Mouse (Mus musculus): ENCODE measurements around the gene Sv2a. TPM values are rescaled to one million over a fixed set of nuclear protein-coding genes. Genes with fewer than 3 reads are reported as not detected.
"Not testable (repeated sequence)": the region's sequence is repeated elsewhere in the genome, so short reads cannot be mapped to it uniquely, and the experiment has no call there.

The Sv2a gene
- polyA plus RNA-seq, 1 experiment from 2014 or later: 12.9 TPM

- H3K9ac ChIP-seq: peak overlapping the region; percentile 85; the same call in 1 of the 2 replicates
- H3K27ac ChIP-seq: peak overlapping the region; percentile 90
- H3K27me3 ChIP-seq: no peaks in the 10 kb centered on the region
- ATAC-seq (replicated peaks; ENCODE audit: insufficient number of reproducible peaks, insufficient read depth, low FRiP score, low read depth): no peak
- 5% methylated on average over 6 of the region's 6 CpGs for whole genome bisulfite sequencing
- peaks cover 15% of the 10 kb centered on the region for H3K36me3 ChIP-seq
- H3K4me3 ChIP-seq: peak overlapping the region; percentile 75
- H3K4me1 ChIP-seq (replicated peaks): peaks cover 16% of the 10 kb centered on the region
- H3K4me2 ChIP-seq: peak overlapping the region; percentile 99
- H3K9me3 ChIP-seq (replicated peaks): no peaks in the 10 kb centered on the region; the same call in 1 of the 2 replicates
Observed at GRCm38 (mm10) chr3:96198181-96198580, 17.2 kb downstream of the Sv2a start.

GRCm38 (mm10) chr3:96198601-96199251, 17.8 kb downstream of the Sv2a start:
- Histone ChIP-seq H3K4me2 (peak overlapping the region; percentile 99; the same call in 1 of the 2 replicates), H3K36me3 (peaks cover 15% of the 10 kb centered on the region), H3K4me1 (replicated peaks) (peaks cover 16% of the 10 kb centered on the region)
- 28% methylated on average over 8 of the region's 8 CpGs for WGBS
- not testable (repeated sequence) for H3K9ac ChIP-seq; H3K4me3 ChIP-seq; ATAC-seq (replicated peaks; ENCODE audit: insufficient number of reproducible peaks, insufficient read depth, low FRiP score, low read depth); H3K27ac ChIP-seq; H3K9me3 ChIP-seq (replicated peaks); H3K27me3 ChIP-seq

- no peak overlapping the region for H3K27ac ChIP-seq
- peaks cover 9% of the 10 kb centered on the region; the same call in 1 of the 2 replicates for H3K36me3 ChIP-seq
- no peak for ATAC-seq (replicated peaks; ENCODE audit: insufficient number of reproducible peaks, insufficient read depth, low FRiP score, low read depth)
- no peak overlapping the region for H3K9ac ChIP-seq
- H3K4me1 ChIP-seq (replicated peaks): peaks cover 16% of the 10 kb centered on the region
- no peaks in the 10 kb centered on the region; the same call in 1 of the 2 replicates for H3K9me3 ChIP-seq (replicated peaks)
- no peaks in the 10 kb centered on the region for H3K27me3 ChIP-seq
- no peak overlapping the region for H3K4me3 ChIP-seq
- no peak overlapping the region for H3K4me2 ChIP-seq
- WGBS: 42% methylated on average over 2 of the region's 2 CpGs
Observed at GRCm38 (mm10) chr3:96199731-96200130, 18.8 kb downstream of the Sv2a start.

- no peaks in the 10 kb centered on the region for H3K27me3 ChIP-seq
- no peaks in the 10 kb centered on the region for H3K9me3 ChIP-seq (replicated peaks)
- 76% methylated on average over 3 of the region's 3 CpGs for WGBS
- no peaks in the 10 kb centered on the region for H3K4me1 ChIP-seq (replicated peaks)
- ATAC-seq (replicated peaks; ENCODE audit: insufficient number of reproducible peaks, insufficient read depth, low FRiP score, low read depth): no peak
- no peak overlapping the region for H3K4me3 ChIP-seq
- H3K27ac ChIP-seq: no peak overlapping the region
- H3K36me3 ChIP-seq: no peaks in the 10 kb centered on the region
- H3K9ac ChIP-seq: no peak overlapping the region
- no peak overlapping the region for H3K4me2 ChIP-seq
Observed at GRCm38 (mm10) chr3:96207819-96208218, 26.9 kb downstream of the Sv2a start.

GRCm38 (mm10) chr3:96209242-96209641, 28.3 kb downstream of the Sv2a start:
- H3K4me2 ChIP-seq: no peak overlapping the region
- no peak overlapping the region for H3K4me3 ChIP-seq
- H3K9ac ChIP-seq: no peak overlapping the region
- no peak overlapping the region for H3K27ac ChIP-seq
- WGBS: 23% methylated on average over 15 of the region's 15 CpGs
- no peaks in the 10 kb centered on the region for H3K4me1 ChIP-seq (replicated peaks)
- H3K36me3 ChIP-seq: no peaks in the 10 kb centered on the region
- no peaks in the 10 kb centered on the region for H3K9me3 ChIP-seq (replicated peaks)
- 0 out of 2 replicates have a peak, but pooled peaks cover 3% of the 10 kb centered on the region for H3K27me3 ChIP-seq
- no peak for ATAC-seq (replicated peaks; ENCODE audit: insufficient number of reproducible peaks, insufficient read depth, low FRiP score, low read depth)

- H3K27me3 ChIP-seq: no peaks in the 10 kb centered on the region
- no peak for ATAC-seq (replicated peaks; ENCODE audit: insufficient number of reproducible peaks, insufficient read depth, low FRiP score, low read depth)
- no peaks in the 10 kb centered on the region for H3K36me3 ChIP-seq
- WGBS: under 1% methylated on average over 12 of the region's 12 CpGs
- H3K4me2 ChIP-seq: peak overlapping the region; percentile 83
- peaks cover 33% of the 10 kb centered on the region for H3K4me1 ChIP-seq (replicated peaks)
- peak overlapping the region; percentile 64 for H3K9ac ChIP-seq
- peak overlapping the region; percentile 68 for H3K4me3 ChIP-seq
- no peaks in the 10 kb centered on the region for H3K9me3 ChIP-seq (replicated peaks)
- H3K27ac ChIP-seq: peak overlapping the region; percentile 99
Observed at GRCm38 (mm10) chr3:96219191-96219641, 38.3 kb downstream of the Sv2a start.

- H3K9me3 ChIP-seq (replicated peaks): no peaks in the 10 kb centered on the region
- peak within 1 kb of the TSS; percentile 79 for H3K9ac ChIP-seq
- H3K27ac ChIP-seq: peak within 1 kb of the TSS; percentile 99
- ATAC-seq (replicated peaks; ENCODE audit: insufficient number of reproducible peaks, insufficient read depth, low FRiP score, low read depth): peak; percentile 75
- peak within 1 kb of the TSS; percentile 83 for H3K4me2 ChIP-seq
- 0% methylated on average over 37 of the region's 37 CpGs for WGBS
- H3K4me1 ChIP-seq (replicated peaks): peaks cover 33% of the 10 kb centered on the region
- H3K4me3 ChIP-seq: peak within 1 kb of the TSS; percentile 68
- H3K27me3 ChIP-seq: no peaks in the 10 kb centered on the region
- H3K36me3 ChIP-seq: no peaks in the 10 kb centered on the region
Observed at GRCm38 (mm10) chr3:96219661-96220130, 38.7 kb downstream of the Sv2a start, which contains the start of the genes Bola1 and Hist2h2ab. Gene Bola1 (minus strand): TSS chr3:96219709. Gene Hist2h2ab (plus strand): TSS chr3:96219865.

- H3K27me3 ChIP-seq; H3K9me3 ChIP-seq (replicated peaks); ATAC-seq (replicated peaks; ENCODE audit: insufficient number of reproducible peaks, insufficient read depth, low FRiP score, low read depth); H3K36me3 ChIP-seq: not testable (repeated sequence)
- H3K27ac ChIP-seq: peak overlapping the region; percentile 99
- H3K9ac ChIP-seq: peak overlapping the region; percentile 79
- peak overlapping the region; percentile 83 for H3K4me2 ChIP-seq
- peaks cover 35% of the 10 kb centered on the region for H3K4me1 ChIP-seq (replicated peaks)
- WGBS: 0% methylated on average over 40 of the region's 47 CpGs
- peak overlapping the region; percentile 68 for H3K4me3 ChIP-seq
Observed at GRCm38 (mm10) chr3:96220131-96220764, 39.3 kb downstream of the Sv2a start.

GRCm38 (mm10) chr3:96220765-96221639, 40.1 kb downstream of the Sv2a start, which contains the start of the genes Hist2h2ac and Hist2h2be:
Gene Hist2h2ac (minus strand): TSS chr3:96220880.
Gene Hist2h2be (plus strand): TSS chr3:96221119.
- ATAC-seq (replicated peaks; ENCODE audit: insufficient number of reproducible peaks, insufficient read depth, low FRiP score, low read depth): peak; percentile 91
- peak within 1 kb of the TSS; percentile 83 for H3K4me2 ChIP-seq
- peak within 1 kb of the TSS; percentile 79 for H3K9ac ChIP-seq
- peaks cover 35% of the 10 kb centered on the region for H3K4me1 ChIP-seq (replicated peaks)
- peak within 1 kb of the TSS; percentile 99 for H3K27ac ChIP-seq
- peak within 1 kb of the TSS; percentile 68 for H3K4me3 ChIP-seq
- WGBS: under 1% methylated on average over 43 of the region's 43 CpGs
- H3K36me3 ChIP-seq: no peaks in the 10 kb centered on the region
- H3K9me3 ChIP-seq (replicated peaks): no peaks in the 10 kb centered on the region
- H3K27me3 ChIP-seq: no peaks in the 10 kb centered on the region

GRCm38 (mm10) chr3:96221640-96222038, 40.7 kb downstream of the Sv2a start:
- H3K4me2 ChIP-seq: peak overlapping the region; percentile 83
- H3K4me1 ChIP-seq (replicated peaks): peaks cover 35% of the 10 kb centered on the region
- 29% methylated on average over 9 of the region's 9 CpGs for WGBS
- peak overlapping the region; percentile 68 for H3K4me3 ChIP-seq
- peak overlapping the region; percentile 79 for H3K9ac ChIP-seq
- no peak for ATAC-seq (replicated peaks; ENCODE audit: insufficient number of reproducible peaks, insufficient read depth, low FRiP score, low read depth)
- H3K36me3 ChIP-seq: no peaks in the 10 kb centered on the region
- peak overlapping the region; percentile 99 for H3K27ac ChIP-seq
- no peaks in the 10 kb centered on the region for H3K27me3 ChIP-seq
- no peaks in the 10 kb centered on the region for H3K9me3 ChIP-seq (replicated peaks)

- no peaks in the 10 kb centered on the region for H3K36me3 ChIP-seq
- no peaks in the 10 kb centered on the region for H3K27me3 ChIP-seq
- H3K27ac ChIP-seq: no peak overlapping the region
- ATAC-seq (replicated peaks; ENCODE audit: insufficient number of reproducible peaks, insufficient read depth, low FRiP score, low read depth): no peak
- no peaks in the 10 kb centered on the region for H3K9me3 ChIP-seq (replicated peaks)
- 91% methylated on average over 4 of the region's 4 CpGs for WGBS
- H3K9ac ChIP-seq: no peak overlapping the region
- H3K4me3 ChIP-seq: no peak overlapping the region
- H3K4me2 ChIP-seq: peak overlapping the region; percentile 83
- H3K4me1 ChIP-seq (replicated peaks): peaks cover 37% of the 10 kb centered on the region
Observed at GRCm38 (mm10) chr3:96222774-96223173, 41.8 kb downstream of the Sv2a start.

Measured in heart, embryonic 15.5 days (tissue).